Mouse (Mus musculus): ENCODE data around the gene Cfd.

- peak; percentile 37 for TF ChIP-seq CTCF (IDR thresholded peaks at IDR 0.05; ENCODE audit: low read depth)
- TF ChIP-seq EP300 (IDR thresholded peaks at IDR 0.05; ENCODE audit: low read depth): no peak
Measured at GRCm38 (mm10) chr10:79927324-79928029, 36.8 kb downstream of the Cfd start.
